Mouse (Mus musculus): Measurements from ENCODE around the gene Aldh3b1.

Aldh3b1 gene

DNA sequence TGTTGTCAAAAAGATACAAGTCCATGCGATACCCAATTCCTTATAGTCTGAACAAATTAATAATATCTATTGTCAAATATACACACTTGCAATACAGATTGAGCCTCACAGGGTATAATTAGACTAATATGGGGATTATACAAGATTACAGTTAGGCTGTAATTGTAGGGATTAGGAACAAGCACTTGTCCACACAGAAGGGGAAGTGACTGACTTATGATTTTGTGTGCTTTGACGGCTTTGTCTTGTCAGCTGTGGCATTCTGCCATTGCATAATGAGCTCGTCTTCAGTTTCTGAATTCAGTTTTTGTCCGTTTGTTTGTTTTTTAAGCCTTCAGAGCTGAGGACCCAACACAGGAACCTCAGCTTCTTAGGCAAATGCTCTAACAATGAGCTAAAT lies 47.4 kb downstream of the Aldh3b1 start:
- DNase-seq (ENCODE audit: low spot score in 2 of 2) = no peak

DNA sequence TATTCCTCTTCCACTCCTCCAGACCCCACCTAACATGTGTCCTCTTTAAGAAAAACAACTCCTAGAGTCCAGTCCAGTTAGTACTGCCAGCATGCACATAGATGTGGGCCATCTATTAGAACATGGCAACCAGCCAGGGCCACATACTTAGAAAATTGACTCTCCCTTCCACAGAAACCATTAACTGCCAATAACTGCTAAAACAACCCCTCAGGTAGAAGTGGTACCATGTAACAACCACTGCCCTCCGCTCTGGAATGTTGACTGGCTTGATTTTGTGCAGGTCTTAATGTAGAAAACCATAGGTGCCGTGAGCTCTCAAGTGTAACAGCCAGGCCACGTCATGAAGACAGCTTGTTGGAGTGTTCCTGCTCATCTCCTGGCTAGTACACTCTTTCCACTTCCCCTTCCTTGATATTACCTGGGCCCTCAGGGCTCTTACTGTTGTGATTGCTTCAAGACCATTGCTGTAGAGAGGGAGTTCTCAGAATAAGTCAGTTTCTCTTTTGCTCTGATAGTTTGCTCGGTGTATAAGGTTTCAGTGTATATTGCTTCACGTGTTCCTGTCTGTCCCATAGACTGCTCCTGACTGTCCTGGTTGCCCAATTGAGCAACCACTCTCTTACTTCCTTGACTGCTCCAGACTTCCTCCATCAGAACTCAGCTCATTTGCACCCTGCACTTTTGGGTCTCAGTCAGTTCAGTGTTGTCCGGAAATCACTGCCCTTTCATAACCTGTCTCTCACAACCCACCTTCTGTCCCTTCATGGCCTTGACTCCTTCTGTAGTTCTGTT lies 49.4 kb downstream of the Aldh3b1 start:
- DNase-seq (ENCODE audit: low spot score in 2 of 2) = no peak

DNA sequence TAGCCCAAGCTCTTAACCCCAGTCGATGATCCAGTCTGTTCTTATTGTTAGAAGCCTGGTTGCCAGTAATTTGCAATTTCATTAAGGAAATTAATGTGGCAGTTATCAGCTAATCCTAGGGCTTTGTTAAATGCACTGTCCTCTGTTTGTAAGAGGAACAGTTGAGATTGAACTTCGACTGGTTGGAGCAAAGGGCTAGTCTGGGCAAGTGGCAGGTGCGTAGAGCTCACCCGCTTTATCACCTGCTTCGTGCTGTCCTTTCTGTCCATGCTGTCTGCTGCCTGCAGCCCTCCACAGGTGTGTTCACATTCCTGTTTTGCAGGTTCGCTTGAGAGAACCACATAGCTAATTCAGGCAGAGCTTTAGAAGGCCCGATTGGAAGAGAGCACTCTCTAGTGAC lies 54.6 kb downstream of the Aldh3b1 start:
- DNase-seq (ENCODE audit: low spot score in 2 of 2) = no peak

DNA sequence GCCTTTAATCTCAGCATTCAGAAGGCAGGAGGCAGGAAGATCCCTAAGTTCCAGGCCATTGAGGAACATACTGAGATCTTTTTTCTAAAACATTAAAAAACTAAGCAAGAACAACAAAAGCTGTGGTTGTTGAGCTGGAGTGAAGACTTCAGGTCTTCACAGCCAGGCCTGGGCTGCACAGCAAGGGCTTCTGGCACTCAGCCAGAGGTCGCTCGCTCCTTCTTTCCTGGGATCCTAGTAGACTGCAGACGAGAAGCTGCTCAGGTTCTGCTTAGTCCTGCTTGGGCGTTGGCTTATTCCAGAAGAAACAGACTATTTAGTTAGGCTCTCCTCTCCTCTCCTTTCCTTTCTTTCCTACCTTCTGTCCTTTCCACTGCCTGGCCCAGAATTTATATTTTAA lies 57.2 kb downstream of the Aldh3b1 start:
- DNase-seq (ENCODE audit: low spot score in 2 of 2) = no peak

DNA sequence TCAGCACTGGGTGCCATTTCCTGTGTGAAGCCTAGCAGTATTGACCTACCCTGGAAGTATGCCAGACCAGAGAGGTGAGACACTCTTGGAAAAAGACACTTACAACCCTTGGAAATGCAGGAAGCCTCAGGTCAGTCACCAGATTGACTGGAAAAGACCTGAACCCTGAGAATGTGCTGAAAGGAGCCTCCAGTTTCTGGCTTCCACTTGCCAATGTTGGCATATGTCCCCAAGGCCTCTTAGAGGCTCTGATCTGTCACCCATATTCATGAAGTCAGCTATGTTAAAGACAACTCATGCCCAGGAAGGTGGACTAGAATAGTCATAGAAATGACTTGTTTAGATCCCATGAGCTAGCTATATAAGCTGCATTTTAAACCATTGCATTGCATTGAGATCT lies 58.1 kb downstream of the Aldh3b1 start:
- no peak for DNase-seq (ENCODE audit: low spot score in 2 of 2)

DNA sequence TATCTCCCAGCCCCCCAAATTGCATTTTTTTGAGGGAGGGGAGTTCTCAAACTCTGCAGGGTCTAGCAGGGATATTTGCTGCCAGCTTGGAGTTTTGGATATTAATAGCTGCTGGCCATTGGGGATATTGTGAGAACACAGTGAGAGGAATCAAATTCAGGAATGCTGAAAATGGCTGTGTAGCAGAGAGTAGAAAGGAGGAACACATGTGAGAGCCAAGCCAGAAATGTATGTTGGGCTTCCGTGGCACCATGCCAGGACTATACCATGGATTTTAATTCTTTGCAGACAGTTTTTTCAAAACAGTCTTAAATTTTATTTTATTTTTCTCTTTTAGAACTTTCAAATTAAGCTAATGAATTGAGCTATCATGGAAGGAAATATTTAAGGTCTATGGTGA lies 61.3 kb downstream of the Aldh3b1 start:
- no peak for DNase-seq (ENCODE audit: low spot score in 2 of 2)

DNA sequence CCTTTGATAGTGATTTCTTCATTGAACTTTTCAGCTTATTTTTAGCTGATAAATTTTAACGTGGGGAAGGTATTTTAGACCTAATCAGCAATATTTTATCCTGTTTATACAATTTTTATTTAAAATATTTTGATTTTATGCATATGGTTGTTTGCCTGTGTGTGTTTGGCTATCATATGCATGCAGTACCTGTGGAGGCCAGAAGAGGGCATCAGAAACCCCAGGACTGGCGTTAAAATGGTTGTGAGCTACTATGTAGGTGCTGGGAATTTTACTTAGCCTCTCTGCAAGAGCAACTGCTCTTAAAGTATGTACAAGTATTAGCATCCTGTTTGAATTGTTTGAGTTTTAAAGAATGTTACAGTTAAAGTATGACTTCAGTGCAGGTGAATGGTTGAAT lies 64.6 kb downstream of the Aldh3b1 start:
- DNase-seq (ENCODE audit: low spot score in 2 of 2) = no peak
